ENCODE assay signal across 34 mouse cellular contexts in genomic region chr4:34703029-34703428, GRCm38 (mm10). TPM values are rescaled to one million over a fixed set of nuclear protein-coding genes. Genes with fewer than 3 reads are reported as not detected.
DNase-seq lines count a peak whose midpoint lies in the region; ATAC-seq and TF ChIP-seq lines count a peak whose summit lies in the region.
"Had no signal": no experiment of that assay in that cellular context is flagged by ENCODE, and none has a peak within 500 bp of the region (broad histone marks: within the 10 kb centered on the region; RNA-seq: fewer than 3 reads in every experiment).

No protein-coding gene starts in this region.

- ATAC-seq in heart, embryonic 11.5 days (replicated peaks; ENCODE audit: insufficient number of reproducible peaks, low FRiP score, low TSS enrichment), result no peak
- no peak for ATAC-seq in liver, embryonic 14.5 days (ENCODE audit: insufficient read depth)
- 0 out of 2 replicates have a peak, but pooled peaks have one; percentile 41 for ATAC-seq in megakaryocyte progenitor cell, adult 5-6 weeks (replicated peaks; ENCODE audit: poor library complexity)
- ATAC-seq: forebrain, embryonic 13.5 days; liver, embryonic 12.5 days; midbrain, embryonic 15.5 days had no signal

- H3K27me3 ChIP-seq in heart, embryonic 11.5 days (ENCODE audit: control insufficient read depth, insufficient read depth, low read length), result no peaks in the 10 kb centered on the region
- no peaks in the 10 kb centered on the region for H3K27me3 ChIP-seq in liver, embryonic 14.5 days (ENCODE audit: control insufficient read depth, insufficient read depth, low read length)
- H3K27me3 ChIP-seq in thymus, adult 2 months (ENCODE audit: control insufficient read depth, insufficient read depth, low read length), result no peaks in the 10 kb centered on the region
- H3K27me3 ChIP-seq: forebrain, embryonic 13.5 days; heart, embryonic 12.5 days; hindbrain, embryonic 13.5 days; limb, embryonic 12.5 days; liver, embryonic 12.5 days; midbrain, embryonic 15.5 days; neural tube, embryonic 15.5 days had no signal

- H3K4me3 ChIP-seq in heart, embryonic 11.5 days (ENCODE audit: low read depth, low read length), result no peak overlapping the region
- no peak overlapping the region for H3K4me3 ChIP-seq in liver, embryonic 14.5 days (ENCODE audit: insufficient read depth in 1 of 2, low read depth in 2 of 2, low read length in 2 of 2)
- no peak overlapping the region for H3K4me3 ChIP-seq in thymus, adult 2 months (ENCODE audit: control insufficient read depth, insufficient read depth, low read length)
- H3K4me3 ChIP-seq: forebrain, embryonic 13.5 days; heart, embryonic 12.5 days; hindbrain, embryonic 13.5 days; left cerebral cortex, adult 2 months; limb, embryonic 12.5 days; liver, embryonic 12.5 days; midbrain, embryonic 10.5 days; midbrain, embryonic 15.5 days; neural tube, embryonic 15.5 days had no signal

- H3K9me3 ChIP-seq in heart, embryonic 11.5 days (replicated peaks; ENCODE audit: control insufficient read depth, low read length), result no peaks in the 10 kb centered on the region
- no peaks in the 10 kb centered on the region for H3K9me3 ChIP-seq in liver, embryonic 14.5 days (ENCODE audit: control insufficient read depth, low read length)
- H3K9me3 ChIP-seq: forebrain, embryonic 13.5 days; heart, embryonic 12.5 days; hindbrain, embryonic 13.5 days; limb, embryonic 12.5 days; liver, embryonic 12.5 days; midbrain, embryonic 10.5 days; midbrain, embryonic 15.5 days; neural tube, embryonic 15.5 days had no signal

- no peaks in the 10 kb centered on the region for H3K4me1 ChIP-seq in heart, embryonic 11.5 days (ENCODE audit: control insufficient read depth, insufficient read depth, low read length)
- H3K4me1 ChIP-seq in liver, embryonic 14.5 days (replicated peaks; ENCODE audit: control insufficient read depth in 2 of 2, insufficient read depth in 2 of 2, low read length in 1 of 2), result no peaks in the 10 kb centered on the region
- H3K4me1 ChIP-seq in thymus, adult 2 months (replicated peaks; ENCODE audit: control insufficient read depth, insufficient read depth, low read length), result no peaks in the 10 kb centered on the region
- H3K4me1 ChIP-seq: forebrain, embryonic 13.5 days; heart, embryonic 12.5 days; hindbrain, embryonic 13.5 days; limb, embryonic 12.5 days; liver, embryonic 12.5 days; midbrain, embryonic 10.5 days; midbrain, embryonic 15.5 days; neural tube, embryonic 15.5 days had no signal

- no peak overlapping the region for H3K4me2 ChIP-seq in heart, embryonic 11.5 days
- no peak overlapping the region for H3K4me2 ChIP-seq in liver, embryonic 14.5 days (ENCODE audit: low read depth)
- H3K4me2 ChIP-seq: forebrain, embryonic 13.5 days; heart, embryonic 12.5 days; hindbrain, embryonic 13.5 days; limb, embryonic 12.5 days; liver, embryonic 12.5 days; midbrain, embryonic 15.5 days; neural tube, embryonic 15.5 days had no signal

- no peak for TF ChIP-seq EP300 in liver, embryonic 14.5 days (IDR thresholded peaks at IDR 0.05; ENCODE audit: low read depth)

- no peak overlapping the region for H3K27ac ChIP-seq in heart, embryonic 11.5 days (ENCODE audit: low read depth, low read length)
- H3K27ac ChIP-seq in liver, embryonic 14.5 days, result no peak overlapping the region
- H3K27ac ChIP-seq in thymus, adult 2 months (ENCODE audit: control insufficient read depth, insufficient read depth, low read length), result no peak overlapping the region
- H3K27ac ChIP-seq: forebrain, embryonic 13.5 days; hindbrain, embryonic 13.5 days; kidney, postnatal 0 days; left cerebral cortex, adult 2 months; limb, embryonic 12.5 days; liver, embryonic 12.5 days; midbrain, embryonic 10.5 days; midbrain, embryonic 15.5 days; neural tube, embryonic 15.5 days had no signal

- 67% methylated on average over 4 of the region's 4 CpGs for WGBS in heart, embryonic 11.5 days (ENCODE audit: insufficient replicate concordance)
- WGBS in liver, embryonic 14.5 days (ENCODE audit: insufficient replicate concordance), result 51% methylated on average over 4 of the region's 4 CpGs
- WGBS in thymus, adult 2 months, result 66% methylated on average over 4 of the region's 4 CpGs

- peak; percentile 74 for DNase-seq in heart, adult 11 months
- DNase-seq in liver, embryonic 14.5 days (ENCODE audit: low read depth in 3 of 3, low spot score in 3 of 3), result no peak
- no peak for DNase-seq in liver
- peak; percentile 23 for DNase-seq in A20 (ENCODE audit: low read depth, low spot score)
- no peak for DNase-seq in right cerebral cortex, postnatal 10 days (ENCODE audit: low spot score in 2 of 2)
- no peak for DNase-seq in thymus, adult 2 months
- DNase-seq: adrenal gland, postnatal 10 days; cerebellum, adult 8-10 months; cerebellum, postnatal 25 days; gastrocnemius, postnatal 10 days; heart, postnatal 4 days; kidney, adult 2 months; lung, adult 2 months; retina, postnatal 1 day; spleen, adult 18-20 months; thymus, adult 18-20 months had no signal

- no peak for TF ChIP-seq POLR2A in thymus, adult 2 months (IDR thresholded peaks at IDR 0.05; ENCODE audit: control insufficient read depth, extremely low read depth, insufficient read depth, low read length, poor library complexity)

- H3K36me3 ChIP-seq in heart, embryonic 11.5 days (ENCODE audit: control insufficient read depth, insufficient read depth, low read length), result no peaks in the 10 kb centered on the region
- H3K36me3 ChIP-seq in liver, embryonic 14.5 days (replicated peaks; ENCODE audit: control insufficient read depth, insufficient read depth, low read depth), result no peaks in the 10 kb centered on the region
- H3K36me3 ChIP-seq in thymus, adult 2 months (ENCODE audit: control insufficient read depth, insufficient read depth, low read length), result no peaks in the 10 kb centered on the region
- H3K36me3 ChIP-seq: heart, embryonic 12.5 days; hindbrain, embryonic 13.5 days; limb, embryonic 12.5 days; liver, embryonic 12.5 days; midbrain, embryonic 10.5 days; midbrain, embryonic 15.5 days; neural tube, embryonic 15.5 days had no signal

- TF ChIP-seq CTCF in liver, embryonic 14.5 days (IDR thresholded peaks at IDR 0.05; ENCODE audit: low read depth), result peak; percentile 4; the same call in 1 of the 2 replicates
- TF ChIP-seq CTCF in thymus, adult 2 months (IDR thresholded peaks at IDR 0.05; ENCODE audit: borderline replicate concordance, control insufficient read depth, extremely low read depth, insufficient read depth, low read length, poor library complexity), result no peak

- H3K9ac ChIP-seq in heart, embryonic 11.5 days (ENCODE audit: low read depth, low read length), result no peak overlapping the region
- no peak overlapping the region for H3K9ac ChIP-seq in liver, embryonic 14.5 days (replicated peaks)
- H3K9ac ChIP-seq: forebrain, embryonic 13.5 days; heart, embryonic 12.5 days; hindbrain, embryonic 13.5 days; limb, embryonic 12.5 days; liver, embryonic 12.5 days; midbrain, embryonic 15.5 days; neural tube, embryonic 15.5 days had no signal

RNA-seq across cellular contexts. Expression of gene Slc35a1, which starts 15.8 kb away (rescaled TPM):
- polyA plus RNA-seq in heart, embryonic 11.5 days (2014; fragmentation: Nextera tagmentation; extraction: Ambion mirVana), result 50.5 and 51.0 TPM in 2 replicates
- 5.1 and 8.3 TPM in 2 replicates for polyA plus RNA-seq in liver, embryonic 14.5 days (2012; rRNA removed)
- polyA plus RNA-seq in liver, embryonic 14.5 days (2014; fragmentation: Nextera tagmentation; extraction: Ambion mirVana), result 9.4 and 10.0 TPM in 2 replicates
- total RNA-seq in megakaryocyte progenitor cell, adult 5-6 weeks (2015), result 24.3 and 26.6 TPM in 2 replicates
- total RNA-seq in megakaryocyte progenitor cell, adult 5-6 weeks (2017), result 25.8 and 26.8 TPM in 2 replicates
- 9.0 and 10.6 TPM in 2 replicates for polyA plus RNA-seq in thymus, adult 2 months (2012; rRNA removed)

RNA-seq across cellular contexts. Expression of gene Cfap206, which starts 27.0 kb away (rescaled TPM):
- polyA plus RNA-seq in heart, embryonic 11.5 days (2014; fragmentation: Nextera tagmentation; extraction: Ambion mirVana), result 0.14 TPM in 1 of 2 replicates, not detected in the other
- not detected in 2 replicates for polyA plus RNA-seq in liver, embryonic 14.5 days (2012; rRNA removed)
- polyA plus RNA-seq in liver, embryonic 14.5 days (2014; fragmentation: Nextera tagmentation; extraction: Ambion mirVana), result not detected in 2 replicates
- total RNA-seq in megakaryocyte progenitor cell, adult 5-6 weeks (2015), result not detected in 2 replicates
- not detected in 2 replicates for total RNA-seq in megakaryocyte progenitor cell, adult 5-6 weeks (2017)
- 0.15 and 0.31 TPM in 2 replicates for polyA plus RNA-seq in thymus, adult 2 months (2012; rRNA removed)
- total RNA-seq: gastrocnemius, postnatal 10 days had no signal
- polyA plus RNA-seq: heart, postnatal 0 days; liver, embryonic 12.5 days had no signal

RNA-seq across cellular contexts. Expression of gene Gm136, which starts 53.0 kb away (rescaled TPM):
- not detected in 2 replicates for polyA plus RNA-seq in heart, embryonic 11.5 days (2014; fragmentation: Nextera tagmentation; extraction: Ambion mirVana)
- polyA plus RNA-seq in liver, embryonic 14.5 days (2012; rRNA removed), result not detected in 2 replicates
- not detected in 2 replicates for polyA plus RNA-seq in liver, embryonic 14.5 days (2014; fragmentation: Nextera tagmentation; extraction: Ambion mirVana)
- not detected in 2 replicates for total RNA-seq in megakaryocyte progenitor cell, adult 5-6 weeks (2015)
- not detected in 2 replicates for total RNA-seq in megakaryocyte progenitor cell, adult 5-6 weeks (2017)
- polyA plus RNA-seq in thymus, adult 2 months (2012; rRNA removed), result not detected in 2 replicates
- total RNA-seq: adrenal gland, postnatal 10 days; gastrocnemius, postnatal 10 days; heart, postnatal 4 days; layer of hippocampus, postnatal 14 days; left cerebral cortex, adult 2 months; left cerebral cortex, postnatal 25 days had no signal
- polyA plus RNA-seq: embryonic facial prominence, embryonic 11.5 days; forebrain, embryonic 13.5 days; gonadal fat pad, adult 2 months; heart, embryonic 12.5 days; heart, postnatal 0 days; hindbrain, embryonic 13.5 days; kidney, adult 2 months; kidney, postnatal 0 days; limb, embryonic 12.5 days; liver, embryonic 12.5 days; lung, adult 2 months; midbrain, embryonic 10.5 days; midbrain, embryonic 15.5 days; neural tube, embryonic 15.5 days; stomach, embryonic 16.5 days had no signal

Comparison
In these comparisons a context has a peak if more than half of its experiments do, and no peak if none do; other contexts are left out.
1. DNase-seq: peak in heart, adult 11 months (single experiment) and A20 (single experiment); none in liver, embryonic 14.5 days (0 of 3), liver (single experiment), right cerebral cortex, postnatal 10 days (0 of 2) and thymus, adult 2 months (single experiment).